Mouse (Mus musculus): Measurements from ENCODE around the gene Mybbp1a. TPM values are rescaled to one million over a fixed set of nuclear protein-coding genes. Genes with fewer than 3 reads are reported as not detected.

Gene Mybbp1a
- polyA plus RNA-seq, 1 experiment from 2014 or later, result 175 TPM

- 83% methylated on average over 12 of the region's 12 CpGs for WGBS
- ATAC-seq (ENCODE audit: insufficient number of reproducible peaks, low FRiP score, low TSS enrichment, low read depth) (no peak), DNase-seq (ENCODE audit: low spot score) (no peak)
- Histone ChIP-seq H3K4me1 (ENCODE audit: control insufficient read depth, insufficient read depth, low read length) (0 out of 2 replicates have a peak, but pooled peaks cover 4% of the 10 kb centered on the region), H3K4me2 (ENCODE audit: low read depth, severe bottlenecking) (no peak overlapping the region), H3K36me3 (ENCODE audit: control insufficient read depth, insufficient read depth, low read length) (no peaks in the 10 kb centered on the region), H3K4me3 (ENCODE audit: low read depth, low read length) (no peak overlapping the region), H3K27me3 (ENCODE audit: control insufficient read depth, insufficient read depth, low read length) (no peaks in the 10 kb centered on the region), H3K27ac (replicated peaks; ENCODE audit: low read depth, low read length) (no peak overlapping the region), H3K9me3 (ENCODE audit: control insufficient read depth, low read length) (no peaks in the 10 kb centered on the region), H3K9ac (ENCODE audit: low read length) (no peak overlapping the region)
Measured at GRCm38 (mm10) chr11:72401068-72401467, 40.1 kb upstream of the Mybbp1a start.

GRCm38 (mm10) chr11:72402017-72402416 lies 39.1 kb upstream of the Mybbp1a start:
- H3K9me3 ChIP-seq (ENCODE audit: control insufficient read depth, low read length), result no peaks in the 10 kb centered on the region
- H3K4me2 ChIP-seq (ENCODE audit: low read depth, severe bottlenecking), result no peak overlapping the region
- H3K36me3 ChIP-seq (ENCODE audit: control insufficient read depth, insufficient read depth, low read length), result no peaks in the 10 kb centered on the region
- 0 out of 2 replicates have a peak, but pooled peaks cover 4% of the 10 kb centered on the region for H3K4me1 ChIP-seq (ENCODE audit: control insufficient read depth, insufficient read depth, low read length)
- no peak overlapping the region for H3K9ac ChIP-seq (ENCODE audit: low read length)
- ATAC-seq (ENCODE audit: insufficient number of reproducible peaks, low FRiP score, low TSS enrichment, low read depth) (no peak), DNase-seq (ENCODE audit: low spot score) (no peak)
- no peak overlapping the region for H3K27ac ChIP-seq (replicated peaks; ENCODE audit: low read depth, low read length)
- H3K27me3 ChIP-seq (ENCODE audit: control insufficient read depth, insufficient read depth, low read length), result no peaks in the 10 kb centered on the region
- WGBS, result 81% methylated on average over 5 of the region's 5 CpGs
- H3K4me3 ChIP-seq (ENCODE audit: low read depth, low read length), result no peak overlapping the region

DNA sequence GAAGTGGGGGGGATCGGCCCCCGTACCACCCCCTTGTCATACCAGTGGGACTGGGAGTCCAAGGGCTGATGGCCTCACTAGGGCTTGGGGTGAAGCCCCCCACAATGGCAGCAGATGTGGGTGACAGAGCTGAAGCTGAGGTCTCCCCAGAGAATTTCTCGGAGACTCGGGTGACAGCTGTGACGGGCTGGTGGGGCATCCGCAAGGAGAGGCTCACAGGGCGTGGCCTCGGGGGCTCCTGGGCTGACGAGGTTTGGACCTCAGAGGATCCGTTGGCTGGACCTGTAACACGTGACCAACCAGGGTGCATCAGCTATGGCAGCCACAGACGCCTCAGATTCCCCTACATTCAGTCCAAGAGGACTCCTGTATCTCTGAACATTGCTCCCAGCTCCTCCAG lies 38.2 kb upstream of the Mybbp1a start:
- H3K27me3 ChIP-seq (ENCODE audit: control insufficient read depth, insufficient read depth, low read length), result no peaks in the 10 kb centered on the region
- H3K4me2 ChIP-seq (ENCODE audit: low read depth, severe bottlenecking), result no peak overlapping the region
- no peaks in the 10 kb centered on the region for H3K36me3 ChIP-seq (ENCODE audit: control insufficient read depth, insufficient read depth, low read length)
- DNase-seq (ENCODE audit: low spot score), result no peak
- H3K4me1 ChIP-seq (ENCODE audit: control insufficient read depth, insufficient read depth, low read length), result 0 out of 2 replicates have a peak, but pooled peaks cover 4% of the 10 kb centered on the region
- 92% methylated on average over 12 of the region's 12 CpGs for WGBS
- H3K4me3 ChIP-seq (ENCODE audit: low read depth, low read length), result no peak overlapping the region
- no peak overlapping the region for H3K27ac ChIP-seq (replicated peaks; ENCODE audit: low read depth, low read length)
- H3K9me3 ChIP-seq (ENCODE audit: control insufficient read depth, low read length), result no peaks in the 10 kb centered on the region
- no peak for ATAC-seq (ENCODE audit: insufficient number of reproducible peaks, low FRiP score, low TSS enrichment, low read depth)
- no peak overlapping the region for H3K9ac ChIP-seq (ENCODE audit: low read length)

DNA sequence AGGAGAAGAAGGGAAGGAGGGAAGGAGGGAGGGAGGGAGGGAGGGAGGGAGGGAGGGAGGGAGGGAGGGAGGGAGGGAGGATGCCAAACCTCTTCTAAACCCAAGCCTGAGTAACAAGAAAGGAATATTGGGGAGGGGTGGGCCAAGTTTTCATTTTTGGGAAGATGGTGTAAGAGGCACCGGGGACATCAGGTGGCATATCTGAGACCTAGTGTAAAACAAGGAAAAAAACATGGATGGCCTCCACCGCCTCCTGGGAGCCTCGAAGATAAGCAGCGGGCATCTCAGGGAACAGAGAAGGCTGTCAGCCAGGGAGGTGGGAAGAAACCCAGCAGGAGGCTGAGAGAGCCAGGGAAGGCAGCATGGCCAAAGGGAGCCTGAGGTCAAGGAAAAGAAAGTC lies 35.6 kb upstream of the Mybbp1a start:
- ATAC-seq (ENCODE audit: insufficient number of reproducible peaks, low FRiP score, low TSS enrichment, low read depth), result no peak
- H3K9me3 ChIP-seq (ENCODE audit: control insufficient read depth, low read length), result no peaks in the 10 kb centered on the region
- no peak overlapping the region for H3K4me3 ChIP-seq (ENCODE audit: low read depth, low read length)
- peaks cover 8% of the 10 kb centered on the region; the same call in 1 of the 2 replicates for H3K4me1 ChIP-seq (ENCODE audit: control insufficient read depth, insufficient read depth, low read length)
- WGBS, result 57% methylated on average over 4 of the region's 4 CpGs
- peaks cover 4% of the 10 kb centered on the region; the same call in 1 of the 2 replicates for H3K27me3 ChIP-seq (ENCODE audit: control insufficient read depth, insufficient read depth, low read length)
- H3K27ac ChIP-seq (replicated peaks; ENCODE audit: low read depth, low read length), result no peak overlapping the region
- no peak overlapping the region for H3K4me2 ChIP-seq (ENCODE audit: low read depth, severe bottlenecking)
- DNase-seq (ENCODE audit: low spot score), result no peak
- no peak overlapping the region for H3K9ac ChIP-seq (ENCODE audit: low read length)
- H3K36me3 ChIP-seq (ENCODE audit: control insufficient read depth, insufficient read depth, low read length), result no peaks in the 10 kb centered on the region

DNA sequence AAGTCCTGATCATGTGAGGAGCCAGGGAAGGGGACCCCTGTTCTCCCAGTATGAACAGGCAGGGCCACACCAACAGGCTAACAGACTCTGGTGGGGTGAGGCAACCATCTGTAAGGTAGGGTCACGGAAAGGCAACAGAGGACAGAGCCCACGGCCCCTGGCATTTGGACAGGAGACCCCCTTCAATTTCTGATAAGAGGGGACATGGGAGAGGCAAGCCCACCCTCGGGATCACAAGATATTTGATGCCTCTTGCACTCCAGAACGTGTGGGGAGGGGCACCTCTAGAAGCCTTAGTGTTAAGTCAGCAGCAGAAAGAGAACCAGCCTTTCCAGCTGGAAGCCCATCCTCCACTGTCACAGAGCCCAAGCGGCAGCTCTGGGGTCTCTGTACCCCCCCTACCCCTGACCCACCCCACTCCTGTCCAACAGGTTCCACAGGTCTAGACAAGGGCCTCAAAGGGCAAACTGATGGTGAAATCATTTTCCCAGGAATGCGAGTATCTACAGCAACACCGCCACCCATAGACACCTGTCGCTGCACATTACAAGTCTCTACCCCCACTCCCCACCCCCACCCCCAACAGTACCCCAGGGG lies 35.0 kb upstream of the Mybbp1a start:
- ATAC-seq (ENCODE audit: insufficient number of reproducible peaks, low FRiP score, low TSS enrichment, low read depth), result no peak
- peaks cover 6% of the 10 kb centered on the region; the same call in 1 of the 2 replicates for H3K4me1 ChIP-seq (ENCODE audit: control insufficient read depth, insufficient read depth, low read length)
- no peak overlapping the region for H3K4me3 ChIP-seq (ENCODE audit: low read depth, low read length)
- H3K36me3 ChIP-seq (ENCODE audit: control insufficient read depth, insufficient read depth, low read length), result no peaks in the 10 kb centered on the region
- 44% methylated on average over 8 of the region's 8 CpGs for WGBS
- DNase-seq (ENCODE audit: low spot score), result no peak
- peaks cover 4% of the 10 kb centered on the region; the same call in 1 of the 2 replicates for H3K27me3 ChIP-seq (ENCODE audit: control insufficient read depth, insufficient read depth, low read length)
- H3K4me2 ChIP-seq (ENCODE audit: low read depth, severe bottlenecking), result no peak overlapping the region
- no peak overlapping the region for H3K9ac ChIP-seq (ENCODE audit: low read length)
- no peak overlapping the region for H3K27ac ChIP-seq (replicated peaks; ENCODE audit: low read depth, low read length)
- H3K9me3 ChIP-seq (ENCODE audit: control insufficient read depth, low read length), result no peaks in the 10 kb centered on the region

- Histone ChIP-seq H3K4me1 (ENCODE audit: control insufficient read depth, insufficient read depth, low read length) (peaks cover 10% of the 10 kb centered on the region; the same call in 1 of the 2 replicates), H3K4me3 (ENCODE audit: low read depth, low read length) (no peak overlapping the region), H3K27me3 (ENCODE audit: control insufficient read depth, insufficient read depth, low read length) (peaks cover 4% of the 10 kb centered on the region; the same call in 1 of the 2 replicates), H3K36me3 (ENCODE audit: control insufficient read depth, insufficient read depth, low read length) (no peaks in the 10 kb centered on the region), H3K9me3 (ENCODE audit: control insufficient read depth, low read length) (no peaks in the 10 kb centered on the region), H3K9ac (ENCODE audit: low read length) (no peak overlapping the region), H3K4me2 (ENCODE audit: low read depth, severe bottlenecking) (no peak overlapping the region), H3K27ac (replicated peaks; ENCODE audit: low read depth, low read length) (no peak overlapping the region)
- no peak for DNase-seq (ENCODE audit: low spot score)
- ATAC-seq (ENCODE audit: insufficient number of reproducible peaks, low FRiP score, low TSS enrichment, low read depth), result no peak
- WGBS, result 12% methylated on average over 3 of the region's 3 CpGs
Measured at GRCm38 (mm10) chr11:72407081-72407480, 34.1 kb upstream of the Mybbp1a start.

DNA sequence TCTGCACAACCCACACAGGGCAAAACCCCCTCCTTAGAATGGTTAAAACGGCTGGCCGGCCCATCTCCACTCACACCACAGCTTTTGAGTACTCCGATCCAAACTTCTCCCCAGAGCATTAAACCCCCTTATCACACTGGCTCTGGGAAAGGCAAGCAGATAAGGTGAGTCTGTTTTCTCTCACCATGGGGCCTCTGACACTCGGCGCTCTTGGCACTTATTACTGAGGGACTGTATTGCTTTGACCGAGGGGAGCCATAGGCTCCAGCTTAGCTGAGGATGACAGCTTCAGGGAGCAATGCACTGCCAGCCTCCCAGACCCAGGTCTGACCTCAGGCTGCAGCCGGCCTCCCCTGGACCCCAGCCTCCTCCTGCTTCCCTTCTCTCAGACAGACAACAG lies 33.6 kb upstream of the Mybbp1a start:
- Histone ChIP-seq H3K9me3 (ENCODE audit: control insufficient read depth, low read length) (no peaks in the 10 kb centered on the region), H3K36me3 (ENCODE audit: control insufficient read depth, insufficient read depth, low read length) (no peaks in the 10 kb centered on the region), H3K27ac (replicated peaks; ENCODE audit: low read depth, low read length) (no peak overlapping the region), H3K4me3 (ENCODE audit: low read depth, low read length) (no peak overlapping the region), H3K4me2 (ENCODE audit: low read depth, severe bottlenecking) (no peak overlapping the region), H3K9ac (ENCODE audit: low read length) (no peak overlapping the region), H3K4me1 (ENCODE audit: control insufficient read depth, insufficient read depth, low read length) (peaks cover 10% of the 10 kb centered on the region; the same call in 1 of the 2 replicates), H3K27me3 (ENCODE audit: control insufficient read depth, insufficient read depth, low read length) (peaks cover 4% of the 10 kb centered on the region; the same call in 1 of the 2 replicates)
- WGBS, result 6% methylated on average over 7 of the region's 7 CpGs
- DNase-seq (ENCODE audit: low spot score) (no peak), ATAC-seq (ENCODE audit: insufficient number of reproducible peaks, low FRiP score, low TSS enrichment, low read depth) (no peak)

- Histone ChIP-seq H3K9me3 (ENCODE audit: control insufficient read depth, low read length) (no peaks in the 10 kb centered on the region), H3K27me3 (ENCODE audit: control insufficient read depth, insufficient read depth, low read length) (peaks cover 4% of the 10 kb centered on the region; the same call in 1 of the 2 replicates), H3K4me2 (ENCODE audit: low read depth, severe bottlenecking) (no peak overlapping the region), H3K9ac (ENCODE audit: low read length) (no peak overlapping the region), H3K27ac (replicated peaks; ENCODE audit: low read depth, low read length) (no peak overlapping the region), H3K4me3 (ENCODE audit: low read depth, low read length) (no peak overlapping the region), H3K36me3 (ENCODE audit: control insufficient read depth, insufficient read depth, low read length) (no peaks in the 10 kb centered on the region), H3K4me1 (ENCODE audit: control insufficient read depth, insufficient read depth, low read length) (peaks cover 10% of the 10 kb centered on the region; the same call in 1 of the 2 replicates)
- DNase-seq (ENCODE audit: low spot score) (no peak), ATAC-seq (ENCODE audit: insufficient number of reproducible peaks, low FRiP score, low TSS enrichment, low read depth) (no peak)
- 23% methylated on average over 9 of the region's 9 CpGs for WGBS
Measured at GRCm38 (mm10) chr11:72408451-72409170, 32.5 kb upstream of the Mybbp1a start.
